Mouse (Mus musculus): ENCODE results near the gene Lemd2. TPM values are rescaled to one million over a fixed set of nuclear protein-coding genes. Genes with fewer than 3 reads are reported as not detected.

Lemd2 gene
- polyA plus RNA-seq, 1 experiment = 190 TPM

- TF ChIP-seq CTCF (IDR thresholded peaks at IDR 0.05; ENCODE audit: borderline replicate concordance, control insufficient read depth, extremely low read depth, insufficient read depth, low read length, poor library complexity) (no peak), POLR2A (IDR thresholded peaks at IDR 0.05; ENCODE audit: control insufficient read depth, extremely low read depth, insufficient read depth, low read length, poor library complexity) (no peak)
- H3K4me3 ChIP-seq (ENCODE audit: control insufficient read depth, insufficient read depth, low read length) = no peak overlapping the region
- WGBS = 70% methylated on average over 8 of the region's 8 CpGs
- H3K27ac ChIP-seq (ENCODE audit: control insufficient read depth, insufficient read depth, low read length) = no peak overlapping the region
- no peaks in the 10 kb centered on the region for H3K36me3 ChIP-seq (ENCODE audit: control insufficient read depth, insufficient read depth, low read length)
- H3K27me3 ChIP-seq (ENCODE audit: control insufficient read depth, insufficient read depth, low read length) = no peaks in the 10 kb centered on the region
- no peaks in the 10 kb centered on the region for H3K4me1 ChIP-seq (replicated peaks; ENCODE audit: control insufficient read depth, insufficient read depth, low read length)
- DNase-seq = no peak
These were observed 51.1 kb downstream of the Lemd2 start for GRCm38 (mm10) chr17:27152976-27153723.

- DNase-seq = peak; percentile 38
- WGBS = 78% methylated on average over 8 of the region's 8 CpGs
These were observed 52.9 kb downstream of the Lemd2 start for GRCm38 (mm10) chr17:27151411-27151810.

GRCm38 (mm10) chr17:27150871-27151270 lies 53.4 kb downstream of the Lemd2 start:
- no peaks in the 10 kb centered on the region for H3K36me3 ChIP-seq (ENCODE audit: control insufficient read depth, insufficient read depth, low read length)
- H3K27me3 ChIP-seq (ENCODE audit: control insufficient read depth, insufficient read depth, low read length) = no peaks in the 10 kb centered on the region
- no peak overlapping the region for H3K27ac ChIP-seq (ENCODE audit: control insufficient read depth, insufficient read depth, low read length)
- DNase-seq = no peak
- no peaks in the 10 kb centered on the region for H3K4me1 ChIP-seq (replicated peaks; ENCODE audit: control insufficient read depth, insufficient read depth, low read length)
- TF ChIP-seq POLR2A (IDR thresholded peaks at IDR 0.05; ENCODE audit: control insufficient read depth, extremely low read depth, insufficient read depth, low read length, poor library complexity) (no peak), CTCF (IDR thresholded peaks at IDR 0.05; ENCODE audit: borderline replicate concordance, control insufficient read depth, extremely low read depth, insufficient read depth, low read length, poor library complexity) (no peak)
- no peak overlapping the region for H3K4me3 ChIP-seq (ENCODE audit: control insufficient read depth, insufficient read depth, low read length)
- WGBS = 87% methylated on average over 7 of the region's 7 CpGs

More at GRCm38 (mm10) chr17:27151411-27151810, 52.9 kb downstream of the Lemd2 start:
- H3K4me1 ChIP-seq (replicated peaks; ENCODE audit: control insufficient read depth, insufficient read depth, low read length) = no peaks in the 10 kb centered on the region
- H3K36me3 ChIP-seq (ENCODE audit: control insufficient read depth, insufficient read depth, low read length) = no peaks in the 10 kb centered on the region
- no peak overlapping the region for H3K27ac ChIP-seq (ENCODE audit: control insufficient read depth, insufficient read depth, low read length)
- TF ChIP-seq POLR2A (IDR thresholded peaks at IDR 0.05; ENCODE audit: control insufficient read depth, extremely low read depth, insufficient read depth, low read length, poor library complexity) (no peak), CTCF (IDR thresholded peaks at IDR 0.05; ENCODE audit: borderline replicate concordance, control insufficient read depth, extremely low read depth, insufficient read depth, low read length, poor library complexity) (peak; percentile 72; the same call in 1 of the 2 replicates)
- H3K27me3 ChIP-seq (ENCODE audit: control insufficient read depth, insufficient read depth, low read length) = no peaks in the 10 kb centered on the region
- no peak overlapping the region for H3K4me3 ChIP-seq (ENCODE audit: control insufficient read depth, insufficient read depth, low read length)

GRCm38 (mm10) chr17:27146323-27146923 lies 57.8 kb downstream of the Lemd2 start:
- DNase-seq = no peak
- Histone ChIP-seq H3K27ac (ENCODE audit: control insufficient read depth, insufficient read depth, low read length) (no peak overlapping the region), H3K36me3 (ENCODE audit: control insufficient read depth, insufficient read depth, low read length) (no peaks in the 10 kb centered on the region), H3K4me3 (ENCODE audit: control insufficient read depth, insufficient read depth, low read length) (no peak overlapping the region), H3K4me1 (replicated peaks; ENCODE audit: control insufficient read depth, insufficient read depth, low read length) (no peaks in the 10 kb centered on the region), H3K27me3 (ENCODE audit: control insufficient read depth, insufficient read depth, low read length) (no peaks in the 10 kb centered on the region)
- 64% methylated on average over 8 of the region's 8 CpGs for WGBS
- no peak for TF ChIP-seq CTCF (IDR thresholded peaks at IDR 0.05; ENCODE audit: borderline replicate concordance, control insufficient read depth, extremely low read depth, insufficient read depth, low read length, poor library complexity)
- no peak for TF ChIP-seq POLR2A (IDR thresholded peaks at IDR 0.05; ENCODE audit: control insufficient read depth, extremely low read depth, insufficient read depth, low read length, poor library complexity)

- WGBS = 46% methylated on average over 4 of the region's 4 CpGs
- TF ChIP-seq POLR2A (IDR thresholded peaks at IDR 0.05; ENCODE audit: control insufficient read depth, extremely low read depth, insufficient read depth, low read length, poor library complexity) = no peak
- no peak for TF ChIP-seq CTCF (IDR thresholded peaks at IDR 0.05; ENCODE audit: borderline replicate concordance, control insufficient read depth, extremely low read depth, insufficient read depth, low read length, poor library complexity)
- no peaks in the 10 kb centered on the region for H3K27me3 ChIP-seq (ENCODE audit: control insufficient read depth, insufficient read depth, low read length)
These were observed 60.1 kb downstream of the Lemd2 start for GRCm38 (mm10) chr17:27144152-27144551.

GRCm38 (mm10) chr17:27141971-27142450 lies 62.3 kb downstream of the Lemd2 start:
- WGBS = 86% methylated on average over 10 of the region's 10 CpGs
- no peaks in the 10 kb centered on the region for H3K27me3 ChIP-seq (ENCODE audit: control insufficient read depth, insufficient read depth, low read length)
- H3K27ac ChIP-seq (ENCODE audit: control insufficient read depth, insufficient read depth, low read length) = no peak overlapping the region
- TF ChIP-seq CTCF (IDR thresholded peaks at IDR 0.05; ENCODE audit: borderline replicate concordance, control insufficient read depth, extremely low read depth, insufficient read depth, low read length, poor library complexity) (no peak), POLR2A (IDR thresholded peaks at IDR 0.05; ENCODE audit: control insufficient read depth, extremely low read depth, insufficient read depth, low read length, poor library complexity) (no peak)
- no peaks in the 10 kb centered on the region for H3K36me3 ChIP-seq (ENCODE audit: control insufficient read depth, insufficient read depth, low read length)
- no peaks in the 10 kb centered on the region for H3K4me1 ChIP-seq (replicated peaks; ENCODE audit: control insufficient read depth, insufficient read depth, low read length)
- H3K4me3 ChIP-seq (ENCODE audit: control insufficient read depth, insufficient read depth, low read length) = no peak overlapping the region
- DNase-seq = no peak

More at GRCm38 (mm10) chr17:27144152-27144551, 60.1 kb downstream of the Lemd2 start:
- Histone ChIP-seq H3K4me1 (replicated peaks; ENCODE audit: control insufficient read depth, insufficient read depth, low read length) (no peaks in the 10 kb centered on the region), H3K36me3 (ENCODE audit: control insufficient read depth, insufficient read depth, low read length) (no peaks in the 10 kb centered on the region), H3K27ac (ENCODE audit: control insufficient read depth, insufficient read depth, low read length) (no peak overlapping the region), H3K4me3 (ENCODE audit: control insufficient read depth, insufficient read depth, low read length) (no peak overlapping the region)
- no peak for DNase-seq

Measured in thymus, adult 2 months (tissue).